Mouse (Mus musculus) cerebellum, adult 9-11 months (tissue): ENCODE data around the gene Uvrag.
A peak's percentile ranks its signal among the peaks of the same experiment; 100 is the strongest.

Experiments
- DNase-seq: peaks from one replicate; pipeline ENCODE4 v3.0.0; 2022

The Uvrag gene

GRCm38 (mm10) chr7:98838729-98839141 lies 302.2 kb downstream of the Uvrag start:
- no peak for DNase-seq

DNA sequence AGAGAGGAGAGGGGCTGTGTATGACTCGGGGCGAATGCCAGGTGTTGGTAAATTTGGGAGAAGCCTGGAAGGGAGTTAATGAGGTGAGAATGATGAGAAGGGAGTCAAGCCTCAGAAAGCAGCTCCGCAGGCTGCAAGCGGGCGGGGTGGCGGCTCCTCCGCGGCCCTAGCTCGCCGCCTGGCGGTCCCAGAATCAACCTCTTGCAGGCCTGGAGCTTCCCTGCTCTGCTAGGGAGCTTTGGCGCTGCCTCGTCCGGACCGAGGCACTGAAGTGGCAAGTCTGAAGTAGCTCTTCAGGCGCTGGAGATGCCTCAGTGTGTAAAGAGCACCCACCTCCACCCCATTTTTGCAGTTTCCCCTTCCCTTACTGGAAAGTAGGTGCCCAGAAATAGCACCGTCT lies 303.0 kb downstream of the Uvrag start:
- peak; percentile 79 for DNase-seq

- peak; percentile 31 for DNase-seq
These were observed 304.3 kb downstream of the Uvrag start for GRCm38 (mm10) chr7:98836646-98837045.

DNA sequence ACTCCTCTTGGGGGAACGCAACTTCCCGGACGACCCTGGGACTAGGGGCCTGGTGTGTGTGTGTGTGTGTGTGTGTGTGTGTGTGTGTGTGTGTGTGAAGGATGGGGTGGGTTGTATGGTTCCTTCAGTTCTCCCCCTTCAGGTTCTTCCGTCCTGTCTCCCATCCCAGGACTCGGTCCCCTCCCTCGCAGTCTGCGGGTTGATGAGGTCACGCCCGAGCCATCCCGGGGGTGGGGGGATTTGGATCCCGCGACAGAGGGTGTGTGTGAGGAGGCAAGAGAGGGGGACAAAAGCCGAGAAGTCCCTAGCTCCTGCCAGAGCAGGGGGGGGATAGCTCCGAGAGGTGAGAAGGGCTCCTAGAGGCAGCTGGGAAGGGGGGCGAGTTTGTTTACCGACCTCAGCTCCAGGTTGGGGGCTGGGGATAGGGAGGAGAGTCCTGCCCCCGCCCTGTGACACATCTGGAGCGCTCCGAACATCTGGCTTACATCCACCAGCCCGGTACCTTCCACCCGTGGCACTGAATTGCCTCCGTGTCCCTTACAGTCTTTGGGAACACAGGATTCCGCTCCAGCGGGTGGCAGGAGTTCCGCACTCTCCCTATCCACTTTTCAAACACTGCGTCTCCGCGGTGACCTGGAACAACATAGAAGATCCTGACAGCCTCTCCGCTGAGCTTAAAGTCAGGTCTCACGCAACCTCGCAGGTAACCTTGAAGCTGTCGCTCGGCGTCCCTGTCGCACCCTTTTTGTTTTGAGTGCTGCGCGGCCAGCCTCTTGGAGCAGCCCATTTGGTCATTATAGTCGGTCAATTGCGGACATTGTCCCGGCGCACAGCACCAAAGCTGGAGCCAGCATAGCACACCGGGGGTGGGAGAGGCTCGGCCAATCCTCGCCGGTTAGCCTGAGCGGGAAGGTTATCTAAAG lies 305.2 kb downstream of the Uvrag start:
- no peak for DNase-seq
